Mouse (Mus musculus): ENCODE data around the gene Pcbp3. TPM values are rescaled to one million over a fixed set of nuclear protein-coding genes. Genes with fewer than 3 reads are reported as not detected.

The Pcbp3 gene
- total RNA-seq, 2 experiments from 2014 or later, result 63.6 to 66.6 TPM

- no peak for DNase-seq (ENCODE audit: extremely low spot score in 1 of 2, low spot score in 1 of 2)
These were observed 29.9 kb downstream of the Pcbp3 start for GRCm38 (mm10) chr10:76931794-76932193.

GRCm38 (mm10) chr10:76931122-76931521 is 30.6 kb downstream of the Pcbp3 start:
- no peak for DNase-seq (ENCODE audit: extremely low spot score in 1 of 2, low spot score in 1 of 2)

DNA sequence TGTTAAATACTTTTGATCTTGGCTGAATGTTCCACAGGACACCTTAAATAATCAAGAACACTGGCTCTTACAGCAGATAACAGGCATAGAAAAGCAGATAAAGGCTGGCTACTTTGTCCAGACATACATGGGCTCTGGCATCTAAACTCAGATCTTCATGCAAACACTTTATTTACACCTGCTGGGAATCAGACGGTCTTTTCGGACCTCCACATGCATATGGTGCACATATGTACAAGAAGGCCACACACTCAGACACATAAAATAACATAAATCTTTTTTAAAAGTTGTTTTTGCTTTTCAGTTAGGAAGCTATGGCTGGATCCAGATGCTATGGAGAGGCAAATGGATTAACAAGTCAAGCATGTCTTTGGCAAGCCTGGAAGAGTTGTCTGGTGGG is 37.2 kb downstream of the Pcbp3 start:
- DNase-seq (ENCODE audit: extremely low spot score in 1 of 2, low spot score in 1 of 2), result no peak

- DNase-seq (ENCODE audit: extremely low spot score in 1 of 2, low spot score in 1 of 2), result no peak
These were observed 43.6 kb downstream of the Pcbp3 start for GRCm38 (mm10) chr10:76918086-76918485.

DNA sequence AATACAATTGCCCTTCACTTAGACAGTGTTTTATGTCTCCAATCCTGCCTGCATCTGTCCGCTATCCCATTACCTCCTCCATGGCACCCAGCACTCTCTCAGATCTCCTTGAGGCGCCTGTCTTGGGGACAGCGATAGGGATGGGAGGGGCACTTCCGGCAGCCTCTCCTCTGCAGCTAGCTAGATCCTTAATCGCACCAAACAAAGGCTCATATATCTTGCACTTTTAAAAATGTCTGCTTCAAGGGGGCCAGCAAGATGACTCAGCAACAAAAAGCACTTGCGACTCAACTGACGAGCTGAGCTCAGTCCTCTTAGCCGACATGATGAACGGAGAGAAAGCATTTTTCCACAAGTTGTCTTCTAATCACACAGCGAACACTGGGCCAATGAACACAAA is 55.3 kb downstream of the Pcbp3 start:
- DNase-seq (ENCODE audit: extremely low spot score in 1 of 2, low spot score in 1 of 2), result no peak

GRCm38 (mm10) chr10:76905935-76906341 is 55.7 kb downstream of the Pcbp3 start:
- DNase-seq (ENCODE audit: extremely low spot score in 1 of 2, low spot score in 1 of 2), result no peak

- no peak for DNase-seq (ENCODE audit: extremely low spot score in 1 of 2, low spot score in 1 of 2)
These were observed 58.0 kb downstream of the Pcbp3 start for GRCm38 (mm10) chr10:76903694-76904093.

- DNase-seq (ENCODE audit: extremely low spot score in 1 of 2, low spot score in 1 of 2), result no peak
These were observed 58.6 kb downstream of the Pcbp3 start for GRCm38 (mm10) chr10:76903099-76903498.

DNA sequence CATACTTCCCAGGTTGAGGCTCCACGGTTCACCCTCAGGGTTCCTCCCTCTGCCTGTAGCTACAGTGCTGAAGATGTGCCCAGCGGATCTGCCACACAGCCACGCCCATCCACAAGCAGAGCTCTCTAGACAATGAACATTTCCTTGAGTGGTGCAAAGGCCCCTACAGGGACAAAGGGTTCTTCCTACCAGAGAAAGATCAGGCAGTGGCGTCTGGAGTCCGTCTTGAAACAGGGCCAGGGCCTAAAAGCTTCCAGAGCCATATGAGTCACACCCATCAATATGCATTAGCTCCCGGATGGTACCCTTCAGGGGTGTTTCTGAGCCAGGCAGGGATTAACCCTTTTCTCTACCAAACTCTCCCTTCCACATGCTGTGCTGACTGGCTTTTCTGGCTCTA is 59.1 kb downstream of the Pcbp3 start:
- DNase-seq (ENCODE audit: extremely low spot score in 1 of 2, low spot score in 1 of 2), result no peak

GRCm38 (mm10) chr10:76898428-76898827 is 63.3 kb downstream of the Pcbp3 start:
- no peak for DNase-seq (ENCODE audit: extremely low spot score in 1 of 2, low spot score in 1 of 2)

DNA sequence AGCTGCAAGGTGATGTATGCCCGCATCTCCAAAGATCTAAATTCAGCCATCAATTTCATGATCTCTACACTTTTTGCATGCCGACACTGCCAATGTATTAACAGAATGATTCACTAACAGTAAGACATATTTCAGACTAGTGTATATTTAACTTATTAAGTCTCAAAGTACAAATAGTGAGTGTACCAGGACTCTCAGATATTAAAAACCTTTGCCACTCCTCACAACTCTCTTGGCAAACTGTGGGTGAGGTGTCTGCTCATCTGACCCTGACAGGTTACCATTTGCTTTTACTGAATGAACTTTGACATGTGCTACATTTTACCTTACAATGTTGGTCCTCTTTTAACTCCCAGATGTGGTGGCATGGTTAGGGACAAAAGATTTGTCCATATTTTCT is 70.2 kb downstream of the Pcbp3 start:
- DNase-seq (ENCODE audit: extremely low spot score in 1 of 2, low spot score in 1 of 2), result no peak

GRCm38 (mm10) chr10:76883442-76884244 is 78.0 kb downstream of the Pcbp3 start:
- DNase-seq (ENCODE audit: extremely low spot score in 1 of 2, low spot score in 1 of 2), result no peak

GRCm38 (mm10) chr10:76882644-76883441 is 78.8 kb downstream of the Pcbp3 start:
- DNase-seq (ENCODE audit: extremely low spot score in 1 of 2, low spot score in 1 of 2), result peak in 1 of 2 experiments; percentile 20

GRCm38 (mm10) chr10:76881900-76882299 is 79.8 kb downstream of the Pcbp3 start:
- DNase-seq (ENCODE audit: extremely low spot score in 1 of 2, low spot score in 1 of 2), result no peak

GRCm38 (mm10) chr10:76875310-76875709 is 86.4 kb downstream of the Pcbp3 start:
- no peak for DNase-seq (ENCODE audit: extremely low spot score in 1 of 2, low spot score in 1 of 2)

- DNase-seq (ENCODE audit: extremely low spot score in 1 of 2, low spot score in 1 of 2), result no peak
These were observed 86.8 kb downstream of the Pcbp3 start for GRCm38 (mm10) chr10:76874879-76875278.

DNA sequence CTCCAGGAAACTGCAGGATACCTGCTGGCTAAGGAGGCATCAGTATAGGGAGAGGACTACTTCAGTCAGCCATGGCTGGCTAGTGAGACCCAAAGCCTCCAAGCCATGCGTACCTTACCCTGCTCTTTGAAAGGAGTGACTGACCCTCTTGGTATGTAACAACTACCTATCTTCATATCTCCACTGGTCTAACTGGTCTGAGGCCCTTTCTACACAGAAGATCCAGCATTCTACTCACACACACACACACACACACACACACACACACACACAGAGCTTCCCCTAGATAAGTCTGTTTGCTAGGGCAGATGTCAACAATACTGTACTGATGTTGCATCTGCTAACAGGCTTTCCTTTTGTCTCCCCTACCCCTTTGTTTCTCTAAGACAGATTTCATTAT is 87.3 kb downstream of the Pcbp3 start:
- no peak for DNase-seq (ENCODE audit: extremely low spot score in 1 of 2, low spot score in 1 of 2)

GRCm38 (mm10) chr10:76873948-76874347 is 87.7 kb downstream of the Pcbp3 start:
- no peak for DNase-seq (ENCODE audit: extremely low spot score in 1 of 2, low spot score in 1 of 2)

DNA sequence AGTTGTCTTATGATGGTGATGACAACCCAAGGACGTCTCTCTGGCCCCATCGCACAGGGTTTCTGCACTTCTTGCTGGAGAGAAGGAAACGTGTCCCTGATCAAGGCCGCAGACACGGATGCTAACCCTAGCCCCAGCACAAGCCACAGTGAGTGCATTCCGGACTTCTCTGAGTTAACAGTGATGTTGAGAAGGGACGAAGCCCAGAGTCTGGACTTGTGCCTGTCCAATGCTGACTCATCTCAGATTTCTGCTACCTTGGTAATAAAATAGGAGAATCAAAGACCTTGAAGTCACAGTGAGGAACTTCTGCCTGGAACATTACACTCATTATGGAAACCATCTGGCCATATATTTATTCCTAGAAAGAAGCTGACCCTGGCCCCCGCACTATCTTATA is 89.0 kb downstream of the Pcbp3 start:
- no peak for DNase-seq (ENCODE audit: extremely low spot score in 1 of 2, low spot score in 1 of 2)

GRCm38 (mm10) chr10:76865936-76866335 is 95.8 kb downstream of the Pcbp3 start:
- no peak for DNase-seq (ENCODE audit: extremely low spot score in 1 of 2, low spot score in 1 of 2)

- no peak for DNase-seq (ENCODE audit: extremely low spot score in 1 of 2, low spot score in 1 of 2)
These were observed 100.7 kb downstream of the Pcbp3 start for GRCm38 (mm10) chr10:76860998-76861397.
